Mouse (Mus musculus) liver, embryonic 14.5 days (tissue): Measurements from ENCODE around the gene Gpha2.

ENCODE experiments used
- CTCF ChIP-seq: IDR thresholded peaks from 2 replicates; pipeline ENCODE4 v1.5.1; 2016; ENCODE audit warnings: antibody characterized with exemption, low read depth, control low read depth
- EP300 ChIP-seq: IDR thresholded peaks from 2 replicates; pipeline ENCODE4 v1.6.1; 2016; ENCODE audit warnings: antibody characterized with exemption, low read depth

GRCm38 (mm10) chr19:6226763-6227162, 583 bp downstream of the Gpha2 start:
- TF ChIP-seq CTCF = no peak; the same call in 1 of the 2 replicates
- TF ChIP-seq EP300 = no peak
